Mouse (Mus musculus): ENCODE measurements around the gene Ifitm5. TPM values are rescaled to one million over a fixed set of nuclear protein-coding genes. Genes with fewer than 3 reads are reported as not detected.

Gene Ifitm5
- polyA plus RNA-seq, 1 experiment from 2014 or later, result 1.3 TPM

DNA sequence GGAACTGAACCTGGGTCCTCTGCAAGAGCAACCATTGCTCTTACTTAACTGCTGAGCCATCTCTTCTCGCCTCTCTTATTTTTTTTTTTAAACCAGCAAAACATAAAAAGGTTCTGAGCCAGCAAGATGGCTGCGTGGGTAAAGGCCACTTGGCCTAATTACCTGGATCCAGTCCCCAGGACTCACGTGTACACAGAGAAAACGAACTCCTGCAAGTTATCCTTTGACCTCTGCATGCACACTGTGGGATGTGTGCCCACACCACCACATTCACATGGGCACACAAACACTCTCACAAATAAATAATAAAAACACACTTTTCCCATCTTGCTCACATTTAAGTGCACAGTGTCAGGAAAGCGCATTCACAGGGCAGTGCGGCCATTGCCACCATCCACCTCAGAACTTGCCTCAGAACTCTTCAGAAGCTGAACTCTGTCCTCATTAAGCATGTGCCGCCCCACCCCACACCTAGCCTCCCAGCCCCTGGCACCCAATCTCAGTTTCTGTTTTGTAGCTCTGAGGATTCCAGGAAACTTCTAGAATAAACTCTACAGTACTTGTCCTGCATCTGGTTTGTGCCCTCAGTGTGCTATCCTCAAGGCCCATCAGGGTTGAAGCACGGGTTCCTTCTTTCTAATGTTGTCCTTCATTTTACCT, 35.9 kb downstream of the Ifitm5 start:
- Histone ChIP-seq H3K4me1 (ENCODE audit: control insufficient read depth, insufficient read depth, low read length) (no peaks in the 10 kb centered on the region), H3K27me3 (ENCODE audit: control insufficient read depth, insufficient read depth, low read depth, low read length) (peaks cover 3% of the 10 kb centered on the region), H3K27ac (ENCODE audit: low read length) (no peak overlapping the region), H3K4me3 (ENCODE audit: low read depth, low read length) (no peak overlapping the region), H3K4me2 (ENCODE audit: low read length) (no peak overlapping the region), H3K9ac (ENCODE audit: low read depth, low read length) (no peak overlapping the region), H3K9me3 (replicated peaks; ENCODE audit: control insufficient read depth, low read length, poor library complexity, severe bottlenecking) (no peaks in the 10 kb centered on the region), H3K36me3 (ENCODE audit: control insufficient read depth, insufficient read depth, low read length) (no peaks in the 10 kb centered on the region)
- 85% methylated on average over 8 of the region's 8 CpGs for WGBS
- ATAC-seq, result no peak

GRCm38 (mm10) chr7:140912846-140913482, 37.1 kb downstream of the Ifitm5 start:
- H3K9ac ChIP-seq (ENCODE audit: low read depth, low read length), result no peak overlapping the region
- WGBS, result 86% methylated on average over 5 of the region's 5 CpGs
- no peak overlapping the region for H3K27ac ChIP-seq (ENCODE audit: low read length)
- H3K36me3 ChIP-seq (ENCODE audit: control insufficient read depth, insufficient read depth, low read length), result no peaks in the 10 kb centered on the region
- H3K9me3 ChIP-seq (replicated peaks; ENCODE audit: control insufficient read depth, low read length, poor library complexity, severe bottlenecking), result no peaks in the 10 kb centered on the region
- H3K4me1 ChIP-seq (ENCODE audit: control insufficient read depth, insufficient read depth, low read length), result no peaks in the 10 kb centered on the region
- ATAC-seq, result no peak
- H3K27me3 ChIP-seq (ENCODE audit: control insufficient read depth, insufficient read depth, low read depth, low read length), result no peaks in the 10 kb centered on the region
- no peak overlapping the region for H3K4me2 ChIP-seq (ENCODE audit: low read length)
- H3K4me3 ChIP-seq (ENCODE audit: low read depth, low read length), result no peak overlapping the region

DNA sequence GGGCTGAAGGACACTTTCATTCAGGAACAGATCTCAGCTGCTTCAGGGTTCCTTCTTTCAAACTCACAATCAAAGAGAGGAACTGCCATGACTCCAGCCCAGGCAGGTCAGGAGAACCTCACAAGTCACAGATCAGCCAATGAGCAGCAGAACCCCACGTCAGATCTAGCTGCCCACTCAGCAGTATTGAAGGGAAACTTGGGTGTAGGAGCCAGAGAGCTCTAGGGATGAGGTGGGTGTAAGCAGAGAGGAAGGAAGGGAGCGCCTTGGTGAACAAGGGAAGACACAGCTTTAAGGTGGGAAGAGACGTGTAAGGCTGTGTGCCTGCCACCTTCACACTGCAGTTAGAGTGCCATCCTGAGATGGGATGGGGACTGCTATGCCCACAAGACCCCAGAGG, 37.8 kb downstream of the Ifitm5 start:
- no peak for ATAC-seq

GRCm38 (mm10) chr7:140908634-140909107, 41.4 kb downstream of the Ifitm5 start:
- Histone ChIP-seq H3K4me2 (ENCODE audit: low read length) (peak overlapping the region; percentile 61), H3K4me1 (ENCODE audit: control insufficient read depth, insufficient read depth, low read length) (no peaks in the 10 kb centered on the region), H3K27me3 (ENCODE audit: control insufficient read depth, insufficient read depth, low read depth, low read length) (no peaks in the 10 kb centered on the region), H3K36me3 (ENCODE audit: control insufficient read depth, insufficient read depth, low read length) (no peaks in the 10 kb centered on the region), H3K27ac (ENCODE audit: low read length) (no peak overlapping the region), H3K9ac (ENCODE audit: low read depth, low read length) (peak overlapping the region; percentile 25), H3K4me3 (ENCODE audit: low read depth, low read length) (peak overlapping the region; percentile 30), H3K9me3 (replicated peaks; ENCODE audit: control insufficient read depth, low read length, poor library complexity, severe bottlenecking) (no peaks in the 10 kb centered on the region)
- ATAC-seq, result peak; percentile 76
- 3% methylated on average over 19 of the region's 19 CpGs for WGBS

More for the DNA sequence above, 37.8 kb downstream of the Ifitm5 start:
- no peaks in the 10 kb centered on the region for H3K36me3 ChIP-seq (ENCODE audit: control insufficient read depth, insufficient read depth, low read length)
- no peak overlapping the region for H3K27ac ChIP-seq (ENCODE audit: low read length)
- no peaks in the 10 kb centered on the region for H3K27me3 ChIP-seq (ENCODE audit: control insufficient read depth, insufficient read depth, low read depth, low read length)
- no peaks in the 10 kb centered on the region for H3K4me1 ChIP-seq (ENCODE audit: control insufficient read depth, insufficient read depth, low read length)
- no peaks in the 10 kb centered on the region for H3K9me3 ChIP-seq (replicated peaks; ENCODE audit: control insufficient read depth, low read length, poor library complexity, severe bottlenecking)
- H3K4me2 ChIP-seq (ENCODE audit: low read length), result no peak overlapping the region
- no peak overlapping the region for H3K9ac ChIP-seq (ENCODE audit: low read depth, low read length)
- WGBS, result 72% methylated on average over 3 of the region's 3 CpGs
- no peak overlapping the region for H3K4me3 ChIP-seq (ENCODE audit: low read depth, low read length)

- Histone ChIP-seq H3K9me3 (replicated peaks; ENCODE audit: control insufficient read depth, low read length, poor library complexity, severe bottlenecking) (no peaks in the 10 kb centered on the region), H3K27me3 (ENCODE audit: control insufficient read depth, insufficient read depth, low read depth, low read length) (no peaks in the 10 kb centered on the region), H3K36me3 (ENCODE audit: control insufficient read depth, insufficient read depth, low read length) (no peaks in the 10 kb centered on the region), H3K27ac (ENCODE audit: low read length) (no peak overlapping the region), H3K9ac (ENCODE audit: low read depth, low read length) (no peak overlapping the region), H3K4me3 (ENCODE audit: low read depth, low read length) (no peak overlapping the region), H3K4me2 (ENCODE audit: low read length) (no peak overlapping the region), H3K4me1 (ENCODE audit: control insufficient read depth, insufficient read depth, low read length) (no peaks in the 10 kb centered on the region)
- ATAC-seq, result no peak
- WGBS, result 54% methylated on average over 7 of the region's 7 CpGs
Measured at GRCm38 (mm10) chr7:140908181-140908580, 41.9 kb downstream of the Ifitm5 start.

DNA sequence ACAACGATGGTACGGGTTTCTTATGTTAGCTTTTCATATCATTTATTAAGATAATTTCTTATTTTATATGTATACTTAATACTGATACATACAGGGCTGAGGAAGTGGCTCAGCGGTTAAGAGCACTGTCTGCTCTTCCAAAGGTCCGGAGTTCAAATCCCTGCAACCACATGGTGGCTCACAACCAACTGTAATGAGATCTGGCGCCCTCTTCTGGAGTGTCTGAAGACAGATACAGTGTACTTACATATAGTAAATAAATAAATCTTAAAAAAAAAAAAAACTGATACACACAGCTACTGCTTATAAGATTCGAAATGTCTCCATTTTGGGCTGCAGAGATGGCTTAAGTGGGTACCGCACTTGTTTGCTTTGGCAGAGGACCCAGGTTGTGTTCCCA, 42.4 kb downstream of the Ifitm5 start:
- Histone ChIP-seq H3K4me1 (ENCODE audit: control insufficient read depth, insufficient read depth, low read length) (no peaks in the 10 kb centered on the region), H3K4me2 (ENCODE audit: low read length) (no peak overlapping the region), H3K27ac (ENCODE audit: low read length) (no peak overlapping the region), H3K9ac (ENCODE audit: low read depth, low read length) (no peak overlapping the region), H3K27me3 (ENCODE audit: control insufficient read depth, insufficient read depth, low read depth, low read length) (no peaks in the 10 kb centered on the region), H3K4me3 (ENCODE audit: low read depth, low read length) (no peak overlapping the region), H3K36me3 (ENCODE audit: control insufficient read depth, insufficient read depth, low read length) (no peaks in the 10 kb centered on the region), H3K9me3 (replicated peaks; ENCODE audit: control insufficient read depth, low read length, poor library complexity, severe bottlenecking) (no peaks in the 10 kb centered on the region)
- no peak for ATAC-seq
- WGBS, result 87% methylated on average over 7 of the region's 7 CpGs

DNA sequence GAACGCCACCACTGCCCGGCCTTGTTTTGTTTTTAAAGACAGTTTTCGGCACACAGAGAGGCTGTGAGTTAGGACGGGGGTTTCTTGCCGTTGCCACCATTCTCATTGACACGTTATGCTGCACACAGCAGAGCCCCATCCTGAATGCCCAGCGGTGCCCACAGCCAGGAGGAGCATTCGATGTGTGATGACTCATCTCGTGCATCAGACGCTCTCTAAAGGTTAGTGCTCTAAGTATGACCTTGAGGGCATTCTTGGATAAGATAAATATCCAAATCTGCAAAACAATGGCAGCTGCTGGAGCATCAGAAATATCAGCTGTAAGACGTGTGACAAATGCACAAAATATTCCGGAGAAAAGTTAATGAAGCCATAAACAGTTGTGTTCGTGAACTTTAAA, 43.0 kb downstream of the Ifitm5 start:
- no peaks in the 10 kb centered on the region for H3K27me3 ChIP-seq (ENCODE audit: control insufficient read depth, insufficient read depth, low read depth, low read length)
- no peak overlapping the region for H3K4me2 ChIP-seq (ENCODE audit: low read length)
- H3K4me3 ChIP-seq (ENCODE audit: low read depth, low read length), result no peak overlapping the region
- H3K4me1 ChIP-seq (ENCODE audit: control insufficient read depth, insufficient read depth, low read length), result no peaks in the 10 kb centered on the region
- no peaks in the 10 kb centered on the region for H3K9me3 ChIP-seq (replicated peaks; ENCODE audit: control insufficient read depth, low read length, poor library complexity, severe bottlenecking)
- WGBS, result 86% methylated on average over 13 of the region's 13 CpGs
- H3K36me3 ChIP-seq (ENCODE audit: control insufficient read depth, insufficient read depth, low read length), result no peaks in the 10 kb centered on the region
- no peak overlapping the region for H3K9ac ChIP-seq (ENCODE audit: low read depth, low read length)
- no peak for ATAC-seq
- H3K27ac ChIP-seq (ENCODE audit: low read length), result no peak overlapping the region

- no peak for ATAC-seq
- Histone ChIP-seq H3K36me3 (ENCODE audit: control insufficient read depth, insufficient read depth, low read length) (no peaks in the 10 kb centered on the region), H3K27ac (ENCODE audit: low read length) (no peak overlapping the region), H3K4me2 (ENCODE audit: low read length) (no peak overlapping the region), H3K27me3 (ENCODE audit: control insufficient read depth, insufficient read depth, low read depth, low read length) (no peaks in the 10 kb centered on the region), H3K4me3 (ENCODE audit: low read depth, low read length) (no peak overlapping the region), H3K4me1 (ENCODE audit: control insufficient read depth, insufficient read depth, low read length) (no peaks in the 10 kb centered on the region), H3K9ac (ENCODE audit: low read depth, low read length) (no peak overlapping the region), H3K9me3 (replicated peaks; ENCODE audit: control insufficient read depth, low read length, poor library complexity, severe bottlenecking) (no peaks in the 10 kb centered on the region)
- 88% methylated on average over 2 of the region's 2 CpGs for WGBS
Measured at GRCm38 (mm10) chr7:140905642-140906081, 44.4 kb downstream of the Ifitm5 start.

GRCm38 (mm10) chr7:140903212-140903611, 46.9 kb downstream of the Ifitm5 start:
- Histone ChIP-seq H3K9ac (ENCODE audit: low read depth, low read length) (no peak overlapping the region), H3K4me1 (ENCODE audit: control insufficient read depth, insufficient read depth, low read length) (no peaks in the 10 kb centered on the region), H3K9me3 (replicated peaks; ENCODE audit: control insufficient read depth, low read length, poor library complexity, severe bottlenecking) (no peaks in the 10 kb centered on the region), H3K27me3 (ENCODE audit: control insufficient read depth, insufficient read depth, low read depth, low read length) (no peaks in the 10 kb centered on the region), H3K4me3 (ENCODE audit: low read depth, low read length) (no peak overlapping the region), H3K27ac (ENCODE audit: low read length) (no peak overlapping the region), H3K36me3 (ENCODE audit: control insufficient read depth, insufficient read depth, low read length) (peaks cover 11% of the 10 kb centered on the region), H3K4me2 (ENCODE audit: low read length) (no peak overlapping the region)
- ATAC-seq, result peak; percentile 51; the same call in 1 of the 2 replicates
- WGBS, result 22% methylated on average over 13 of the region's 13 CpGs

All from midbrain, embryonic 16.5 days (tissue).